Mouse (Mus musculus) MEL (cell line): ENCODE measurements around the gene 9430097D07Rik. TPM values are rescaled to one million over a fixed set of nuclear protein-coding genes. Genes with fewer than 3 reads are reported as not detected.

Experiments used
- DNase-seq: peaks from one replicate; pipeline ENCODE4 v3.0.0; 2011; ENCODE audit warnings: low read depth, low spot score
- H3K27ac ChIP-seq: 2 replicates; pipeline ENCODE4 v1.5.1; 2012; ENCODE audit warnings: low read depth, mild to moderate bottlenecking, control low read depth, low read length, moderate library complexity; ENCODE audit not compliant: control insufficient read depth
- H3K27me3 ChIP-seq, 2 experiments: fragments of 150-350 bp in 1 of 2; sonication (generic) in 1 of 2; 2 replicates each; pipeline ENCODE4 v1.6.1; 2012; ENCODE audit warnings: low read length in 2 of 2, mild to moderate bottlenecking in 2 of 2, improper control_type of control experiment in 1 of 2, moderate library complexity in 1 of 2; ENCODE audit not compliant: insufficient read depth in 2 of 2, control insufficient read depth in 1 of 2
- H3K36me3 ChIP-seq, 2 experiments: 2 replicates each; pipeline ENCODE4 v1.6.1; 2012 to 2014; ENCODE audit warnings: low read length in 2 of 2, improper control_type of control experiment in 1 of 2, inconsistent platforms in 1 of 2, mild to moderate bottlenecking in 1 of 2; ENCODE audit not compliant: insufficient read depth in 2 of 2, control insufficient read depth in 1 of 2
- H3K4me1 ChIP-seq, 2 experiments: fragments of 150-350 bp in 1 of 2; sonication (generic) in 1 of 2; 2 replicates each; pipeline ENCODE4 v1.6.1; 2012; ENCODE audit warnings: low read length in 2 of 2, improper control_type of control experiment in 1 of 2, mild to moderate bottlenecking in 1 of 2; ENCODE audit not compliant: insufficient read depth in 2 of 2, control insufficient read depth in 1 of 2
- H3K4me3 ChIP-seq, 2 experiments: fragments of 150-350 bp in 1 of 2; sonication (generic) in 1 of 2; 2 replicates each; pipeline ENCODE4 v1.5.1; 2012; ENCODE audit warnings: low read depth in 2 of 2, low read length in 2 of 2, mild to moderate bottlenecking in 2 of 2, moderate library complexity in 2 of 2, control low read depth in 1 of 2, improper control_type of control experiment in 1 of 2; ENCODE audit not compliant: control insufficient read depth in 1 of 2, insufficient read depth in 1 of 2
- H3K79me2 ChIP-seq: 2 replicates; pipeline ENCODE4 v1.6.1; 2012; ENCODE audit warnings: mild to moderate bottlenecking, low read length, moderate library complexity; ENCODE audit not compliant: control insufficient read depth, poor library complexity, insufficient read depth
- H3K9ac ChIP-seq: 2 replicates; pipeline ENCODE4 v1.6.1; 2012; ENCODE audit warnings: low read depth, mild to moderate bottlenecking, control low read depth, low read length, moderate library complexity; ENCODE audit not compliant: control insufficient read depth, poor library complexity, severe bottlenecking
- H3K9me3 ChIP-seq: fragments of 150-350 bp; sonication (generic); replicated peaks from 2 replicates; pipeline ENCODE4 v1.6.1; 2012; ENCODE audit warnings: mild to moderate bottlenecking, low read length, improper control_type of control experiment, moderate library complexity; ENCODE audit not compliant: insufficient read depth
- CHD1 ChIP-seq: IDR thresholded peaks from 2 replicates; pipeline ENCODE4 v1.6.1; 2012; ENCODE audit warnings: low read depth, mild to moderate bottlenecking, inconsistent platforms, low read length, improper control_type of control experiment
- CHD2 ChIP-seq: IDR thresholded peaks from 2 replicates; pipeline ENCODE4 v1.6.1; 2011; ENCODE audit warnings: low read length, improper control_type of control experiment
- CTCF ChIP-seq, 3 experiments: IDR thresholded peaks in 2 of 3; conservative IDR thresholded peaks in 1 of 3; 2 replicates each; pipeline ENCODE4 v1.5.1; 2011 to 2012; ENCODE audit warnings: low read length in 3 of 3, low read depth in 2 of 3, mild to moderate bottlenecking in 2 of 3, improper control_type of control experiment in 1 of 3, inconsistent platforms in 1 of 3, mixed read lengths in 1 of 3, moderate library complexity in 1 of 3; ENCODE audit not compliant: control insufficient read depth in 1 of 3, insufficient read depth in 1 of 3, poor library complexity in 1 of 3, severe bottlenecking in 1 of 3
- E2F4 ChIP-seq: IDR thresholded peaks from 2 replicates; pipeline ENCODE4 v1.6.1; 2011; ENCODE audit warnings: low read depth, low read length, improper control_type of control experiment, borderline replicate concordance
- ELF1 ChIP-seq: IDR thresholded peaks from 2 replicates; pipeline ENCODE4 v1.6.1; 2014; ENCODE audit warnings: low read depth, mild to moderate bottlenecking, inconsistent platforms, low read length, improper control_type of control experiment, moderate library complexity
- ETS1 ChIP-seq: IDR thresholded peaks from 2 replicates; pipeline ENCODE4 v1.6.1; 2012; ENCODE audit warnings: low read depth, mild to moderate bottlenecking, inconsistent platforms, low read length, improper control_type of control experiment, moderate library complexity
- GABPA ChIP-seq: IDR thresholded peaks from 2 replicates; pipeline ENCODE4 v1.6.1; 2012; ENCODE audit warnings: low read depth, mild to moderate bottlenecking, inconsistent platforms, low read length, improper control_type of control experiment, moderate library complexity
- GATA1 ChIP-seq: IDR thresholded peaks from 2 replicates; pipeline ENCODE4 v1.6.1; 2011; ENCODE audit warnings: low read depth, low read length, improper control_type of control experiment
- HCFC1 ChIP-seq: IDR thresholded peaks from 2 replicates; pipeline ENCODE4 v1.6.1; 2012; ENCODE audit warnings: low read depth, mild to moderate bottlenecking, inconsistent platforms, low read length, improper control_type of control experiment, moderate library complexity
- JUND ChIP-seq: IDR thresholded peaks from 2 replicates; pipeline ENCODE4 v1.6.1; 2011; ENCODE audit warnings: low read depth, mild to moderate bottlenecking, improper control_type of control experiment, low read length
- KAT2A ChIP-seq: conservative IDR thresholded peaks from 2 replicates; pipeline ENCODE4 v1.6.1; 2012; ENCODE audit warnings: low read depth, low read length, improper control_type of control experiment, inconsistent platforms
- MAFK ChIP-seq: IDR thresholded peaks from 2 replicates; pipeline ENCODE4 v1.6.1; 2011; ENCODE audit warnings: low read depth, mild to moderate bottlenecking, low read length, improper control_type of control experiment, borderline replicate concordance
- MAX ChIP-seq: IDR thresholded peaks from 2 replicates; pipeline ENCODE4 v1.6.1; 2011; ENCODE audit warnings: low read length, improper control_type of control experiment
- MAZ ChIP-seq: IDR thresholded peaks from 2 replicates; pipeline ENCODE4 v1.6.1; 2012; ENCODE audit warnings: low read depth, mild to moderate bottlenecking, inconsistent platforms, low read length, improper control_type of control experiment
- MEF2A ChIP-seq: IDR thresholded peaks from 2 replicates; pipeline ENCODE4 v1.6.1; 2014; ENCODE audit warnings: low read depth, mild to moderate bottlenecking, inconsistent platforms, low read length, improper control_type of control experiment; ENCODE audit not compliant: poor library complexity, insufficient replicate concordance, severe bottlenecking; ENCODE audit errors: extremely low read depth
- MXI1 ChIP-seq: IDR thresholded peaks from 2 replicates; pipeline ENCODE4 v1.6.1; 2011; ENCODE audit warnings: mild to moderate bottlenecking, low read depth, low read length, improper control_type of control experiment
- MYB ChIP-seq: IDR thresholded peaks from 2 replicates; pipeline ENCODE4 v1.6.1; 2011; ENCODE audit warnings: mild to moderate bottlenecking, low read depth, low read length, improper control_type of control experiment
- MYC ChIP-seq: IDR thresholded peaks from 2 replicates; pipeline ENCODE4 v1.6.1; 2011; ENCODE audit warnings: low read depth, mild to moderate bottlenecking, low read length, improper control_type of control experiment, moderate library complexity
- NELFE ChIP-seq: IDR thresholded peaks from 2 replicates; pipeline ENCODE4 v1.6.1; 2011; ENCODE audit warnings: low read depth, low read length, improper control_type of control experiment
- NRF1 ChIP-seq: IDR thresholded peaks from 2 replicates; pipeline ENCODE4 v1.6.1; 2014; ENCODE audit warnings: low read depth, mild to moderate bottlenecking, inconsistent platforms, low read length, improper control_type of control experiment, moderate library complexity; ENCODE audit not compliant: poor library complexity, insufficient read depth, severe bottlenecking
- POLR2A ChIP-seq, 2 experiments: IDR thresholded peaks; 2 replicates each; pipeline ENCODE4 v1.6.1; 2011 to 2012; ENCODE audit warnings: low read length in 2 of 2, mild to moderate bottlenecking in 2 of 2, control low read depth in 1 of 2, improper control_type of control experiment in 1 of 2, low read depth in 1 of 2, moderate library complexity in 1 of 2; ENCODE audit not compliant: control insufficient read depth in 1 of 2, insufficient read depth in 1 of 2, poor library complexity in 1 of 2
- POLR2AphosphoS2 ChIP-seq: IDR thresholded peaks from 2 replicates; pipeline ENCODE4 v1.6.1; 2011; ENCODE audit warnings: low read length, improper control_type of control experiment
- POLR2AphosphoS5 ChIP-seq: IDR thresholded peaks from 2 replicates; pipeline ENCODE4 v1.6.1; 2012; ENCODE audit warnings: low read depth, borderline replicate concordance, mild to moderate bottlenecking, inconsistent platforms, low read length, moderate library complexity, mixed read lengths
- RAD21 ChIP-seq: IDR thresholded peaks from 2 replicates; pipeline ENCODE4 v1.6.1; 2011; ENCODE audit warnings: mild to moderate bottlenecking, low read depth, low read length, improper control_type of control experiment
- RCOR1 ChIP-seq: IDR thresholded peaks from 2 replicates; pipeline ENCODE4 v1.6.1; 2012; ENCODE audit warnings: low read depth, mild to moderate bottlenecking, inconsistent platforms, low read length, improper control_type of control experiment
- SIN3A ChIP-seq: IDR thresholded peaks from 2 replicates; pipeline ENCODE4 v1.6.1; 2012; ENCODE audit warnings: low read length, improper control_type of control experiment, inconsistent platforms
- SMC3 ChIP-seq: IDR thresholded peaks from 2 replicates; pipeline ENCODE4 v1.6.1; 2011; ENCODE audit warnings: low read depth, low read length, improper control_type of control experiment
- TAL1 ChIP-seq: IDR thresholded peaks from 2 replicates; pipeline ENCODE4 v1.6.1; 2012; ENCODE audit warnings: mild to moderate bottlenecking, inconsistent platforms, low read length, moderate library complexity, mixed read lengths
- TBP ChIP-seq: IDR thresholded peaks from 2 replicates; pipeline ENCODE4 v1.8.0; 2011; ENCODE audit warnings: low read depth, low read length, improper control_type of control experiment
- TCF12 ChIP-seq: IDR thresholded peaks from 2 replicates; pipeline ENCODE4 v1.6.1; 2014; ENCODE audit warnings: low read depth, mild to moderate bottlenecking, inconsistent platforms, low read length, improper control_type of control experiment, moderate library complexity
- UBTF ChIP-seq: IDR thresholded peaks from 2 replicates; pipeline ENCODE4 v1.6.1; 2012; ENCODE audit warnings: low read depth, mild to moderate bottlenecking, inconsistent platforms, low read length, improper control_type of control experiment, moderate library complexity, borderline replicate concordance; ENCODE audit not compliant: insufficient read depth
- USF2 ChIP-seq, 2 experiments: IDR thresholded peaks; 2 replicates each; pipeline ENCODE4 v1.6.1; 2011 to 2012; ENCODE audit warnings: improper control_type of control experiment in 2 of 2, low read length in 2 of 2, borderline replicate concordance in 1 of 2, inconsistent platforms in 1 of 2, low read depth in 1 of 2, mild to moderate bottlenecking in 1 of 2; ENCODE audit not compliant: insufficient read depth in 1 of 2
- ZC3H11A ChIP-seq: IDR thresholded peaks from 2 replicates; pipeline ENCODE4 v1.6.1; 2012; ENCODE audit warnings: low read depth, mild to moderate bottlenecking, inconsistent platforms, low read length, improper control_type of control experiment
- ZKSCAN1 ChIP-seq: IDR thresholded peaks from 2 replicates; pipeline ENCODE4 v1.6.1; 2012; ENCODE audit warnings: low read depth, mild to moderate bottlenecking, inconsistent platforms, low read length, improper control_type of control experiment, moderate library complexity
- ZMIZ1 ChIP-seq: IDR thresholded peaks from 2 replicates; pipeline ENCODE4 v1.6.1; 2012; ENCODE audit warnings: low read depth, mild to moderate bottlenecking, inconsistent platforms, low read length, improper control_type of control experiment, moderate library complexity
- polyA plus RNA-seq, 2 experiments: library from polyadenylated mRNA; stranded (reverse) in 1 of 2; unstranded in 1 of 2; fragments of >175 nt in 1 of 2; fragments of >200 nt in 1 of 2; gene quantifications; 2 replicates each; pipeline versions ENCODE4 v1.2.1 to v1.2.4; 2012; ENCODE audit warnings: low replicate concordance in 2 of 2, low read depth in 1 of 2; ENCODE audit not compliant: insufficient read length in 2 of 2, insufficient read depth in 1 of 2, missing spikeins in 1 of 2
- total RNA-seq: library from RNA; depleted of rRNA; stranded (reverse); fragments of 300-350 nt; gene quantifications from 2 replicates; pipeline ENCODE4 v1.2.3, GENCODE M21; 2012

9430097D07Rik gene
- total and polyA plus RNA-seq, 3 experiments: 0.11 to 0.12 TPM; not detected in 1

GRCm38 (mm10) chr2:32570698-32571494 lies 4.6 kb downstream of the 9430097D07Rik start, which contains the start of gene Dpm2:
Gene Dpm2 (plus strand): TSS chr2:32570858.
- Histone ChIP-seq H3K9me3 (no peaks in the 10 kb centered on the region), H3K4me1 (peaks cover 3 to 7% of the 10 kb centered on the region in 2 experiments; a peak in 2 of 4 replicates)
- no peak for TF ChIP-seq MYB
- TF ChIP-seq TBP: peak; percentile 77
- no peak for TF ChIP-seq GABPA
- TF ChIP-seq RAD21: no peak
- peak; percentile 94 for TF ChIP-seq NELFE
- no peak for TF ChIP-seq RCOR1
- TF ChIP-seq UBTF: no peak
- peak; percentile 15; the same call in 1 of the 2 replicates for TF ChIP-seq ETS1
- TF ChIP-seq POLR2A (IDR thresholded peaks at IDR 0.05; ENCODE audit: control insufficient read depth in 1 of 2, insufficient read depth in 1 of 2, low read depth in 1 of 2, low read length in 2 of 2, poor library complexity in 1 of 2): peak; percentile 92 to 96
- no peak for TF ChIP-seq JUND
- peak; percentile 97 for TF ChIP-seq SIN3A
- peak; percentile 69; the same call in 1 of the 2 replicates for TF ChIP-seq MYC
- TF ChIP-seq KAT2A: peak; percentile 94
- no peak for TF ChIP-seq ZC3H11A
- no peak for TF ChIP-seq CHD1
- peak; percentile 37; the same call in 1 of the 2 replicates for TF ChIP-seq NRF1
- no peak for TF ChIP-seq POLR2AphosphoS5
- TF ChIP-seq E2F4: peak; percentile 78; the same call in 1 of the 2 replicates
- no peak for TF ChIP-seq MEF2A
- no peak for TF ChIP-seq CTCF (IDR thresholded peaks at IDR 0.05 in 2 of 3, conservative IDR thresholded peaks at IDR 0.05 in 1 of 3; ENCODE audit: control insufficient read depth in 1 of 3, insufficient read depth in 1 of 3, low read depth in 2 of 3, low read length in 3 of 3, poor library complexity in 1 of 3, severe bottlenecking in 1 of 3)
- TF ChIP-seq USF2 (IDR thresholded peaks at IDR 0.05; ENCODE audit: borderline replicate concordance in 1 of 2, insufficient read depth in 1 of 2, low read depth in 1 of 2, low read length in 2 of 2): peak; percentile 80 to 88
- peak; percentile 100 for TF ChIP-seq HCFC1
- peak; percentile 41; the same call in 1 of the 2 replicates for TF ChIP-seq CHD2
- TF ChIP-seq MXI1: peak; percentile 87
- TF ChIP-seq ZKSCAN1: no peak
- peak; percentile 44; the same call in 1 of the 2 replicates for TF ChIP-seq MAZ
- no peak for TF ChIP-seq TAL1
- no peak for TF ChIP-seq MAFK
- no peak for TF ChIP-seq SMC3
- peak; percentile 98 for TF ChIP-seq ELF1
- no peak for TF ChIP-seq GATA1
- peak; percentile 60; the same call in 1 of the 2 replicates for TF ChIP-seq TCF12
- peak; percentile 91 for TF ChIP-seq MAX
- TF ChIP-seq ZMIZ1: peak; percentile 57; the same call in 1 of the 2 replicates
- TF ChIP-seq POLR2AphosphoS2: peak; percentile 95

More at GRCm38 (mm10) chr2:32570698-32571494, 4.6 kb downstream of the 9430097D07Rik start, which contains the start of gene Dpm2:
- Histone ChIP-seq H3K79me2 (peaks cover 15% of the 10 kb centered on the region), H3K27me3 (no peaks in the 10 kb centered on the region), H3K9ac (peak within 1 kb of the TSS; percentile 79), H3K27ac (peak within 1 kb of the TSS; percentile 52), H3K36me3 (peaks cover 0 to 6% of the 10 kb centered on the region in 2 experiments; a peak in 1 of 4 replicates), H3K4me3 (peak within 1 kb of the TSS; percentile 76 to 89)
- peak; percentile 96 for DNase-seq
